Mouse (Mus musculus): ENCODE data around the gene Prelp.

DNA sequence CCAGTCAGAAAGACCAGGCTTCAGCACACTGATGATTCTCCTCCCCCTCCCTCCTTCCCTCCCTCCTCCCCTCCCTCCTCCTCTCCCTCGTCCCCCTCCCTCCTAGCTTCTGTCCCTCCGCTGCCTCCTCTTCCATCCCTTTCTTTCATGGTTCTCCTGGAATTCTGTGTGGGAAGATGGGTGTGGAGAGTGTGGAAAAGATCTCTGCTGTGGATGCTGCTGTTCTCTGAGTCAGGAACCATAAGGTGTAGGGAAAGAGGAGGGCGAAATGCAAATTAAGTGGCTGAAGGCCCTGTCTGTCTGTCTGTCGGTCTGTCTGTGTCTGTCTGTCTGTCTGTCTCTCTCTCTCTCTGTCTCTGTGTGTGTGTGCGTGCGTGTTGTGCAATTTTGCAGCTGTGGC, 23.9 kb downstream of the Prelp start:
- TF ChIP-seq POLR2A (IDR thresholded peaks at IDR 0.05; ENCODE audit: control insufficient read depth, low read depth, low read length) (no peak), CTCF (IDR thresholded peaks at IDR 0.05; ENCODE audit: control insufficient read depth, insufficient read depth, insufficient replicate concordance, low read depth, low read length) (no peak)

Data from testis, adult 2 months (tissue).